Mouse (Mus musculus): ENCODE measurements around the gene Ncan.

Gene Ncan

GRCm38 (mm10) chr8:70129309-70129952 lies 8.8 kb upstream of the Ncan start:
- no peak for DNase-seq (ENCODE audit: low read depth, low spot score)

GRCm38 (mm10) chr8:70128435-70128834 lies 7.8 kb upstream of the Ncan start:
- no peak for DNase-seq (ENCODE audit: low read depth, low spot score)

GRCm38 (mm10) chr8:70124992-70125391 lies 4.3 kb upstream of the Ncan start:
- no peak for DNase-seq (ENCODE audit: low read depth, low spot score)

GRCm38 (mm10) chr8:70122863-70123262 lies 2.2 kb upstream of the Ncan start:
- DNase-seq (ENCODE audit: low read depth, low spot score): peak; percentile 54

GRCm38 (mm10) chr8:70118726-70119700 lies 1.7 kb downstream of the Ncan start:
- no peak for DNase-seq (ENCODE audit: low read depth, low spot score)

- DNase-seq (ENCODE audit: low read depth, low spot score): peak; percentile 39
These were observed 3.1 kb downstream of the Ncan start for GRCm38 (mm10) chr8:70117611-70118010.

- no peak for DNase-seq (ENCODE audit: low read depth, low spot score)
These were observed 5.8 kb downstream of the Ncan start for GRCm38 (mm10) chr8:70114892-70115291.

GRCm38 (mm10) chr8:70114488-70114887 lies 6.2 kb downstream of the Ncan start:
- no peak for DNase-seq (ENCODE audit: low read depth, low spot score)

- DNase-seq (ENCODE audit: low read depth, low spot score): peak; percentile 23
These were observed 8.2 kb downstream of the Ncan start for GRCm38 (mm10) chr8:70112401-70113016.

- DNase-seq (ENCODE audit: low read depth, low spot score): no peak
These were observed 9.4 kb downstream of the Ncan start for GRCm38 (mm10) chr8:70111192-70111795.

GRCm38 (mm10) chr8:70110451-70110850 lies 10.2 kb downstream of the Ncan start:
- no peak for DNase-seq (ENCODE audit: low read depth, low spot score)

GRCm38 (mm10) chr8:70104922-70105321 lies 15.8 kb downstream of the Ncan start:
- no peak for DNase-seq (ENCODE audit: low read depth, low spot score)

- DNase-seq (ENCODE audit: low read depth, low spot score): peak; percentile 85
These were observed 16.2 kb downstream of the Ncan start for GRCm38 (mm10) chr8:70104506-70104905.

GRCm38 (mm10) chr8:70100241-70100640 lies 20.4 kb downstream of the Ncan start:
- DNase-seq (ENCODE audit: low read depth, low spot score): no peak

GRCm38 (mm10) chr8:70099276-70099675 lies 21.4 kb downstream of the Ncan start:
- DNase-seq (ENCODE audit: low read depth, low spot score): no peak

GRCm38 (mm10) chr8:70092786-70093185 lies 27.9 kb downstream of the Ncan start:
- no peak for DNase-seq (ENCODE audit: low read depth, low spot score)

GRCm38 (mm10) chr8:70089296-70089960 lies 31.2 kb downstream of the Ncan start:
- DNase-seq (ENCODE audit: low read depth, low spot score): no peak

- DNase-seq (ENCODE audit: low read depth, low spot score): peak; percentile 36
These were observed 32.6 kb downstream of the Ncan start for GRCm38 (mm10) chr8:70087836-70088650.

- DNase-seq (ENCODE audit: low read depth, low spot score): no peak
These were observed 33.4 kb downstream of the Ncan start for GRCm38 (mm10) chr8:70087237-70087636.

- no peak for DNase-seq (ENCODE audit: low read depth, low spot score)
These were observed 34.5 kb downstream of the Ncan start for GRCm38 (mm10) chr8:70086151-70086550.
